Mouse (Mus musculus): ENCODE measurements around the gene Syn1. TPM values are rescaled to one million over a fixed set of nuclear protein-coding genes. Genes with fewer than 3 reads are reported as not detected.
A peak's percentile ranks its signal among the peaks of the same experiment; 100 is the strongest.

Syn1 gene
- polyA plus RNA-seq (2014; fragmentation: Nextera tagmentation; extraction: Ambion mirVana) = 0.48 and 0.60 TPM in 2 replicates

GRCm38 (mm10) chrX:20920844-20921364, at the start of gene Syn1:
TSS of gene Syn1 (minus strand) at chrX:20921004.
- 9% methylated on average over 39 of the region's 44 CpGs for WGBS
- Histone ChIP-seq H3K9ac (ENCODE audit: low read depth, low read length) (no peak within 1 kb of the TSS), H3K4me1 (replicated peaks; ENCODE audit: control insufficient read depth, insufficient read depth, low read length) (no peaks in the 10 kb centered on the region), H3K36me3 (ENCODE audit: control insufficient read depth, insufficient read depth, low read length) (no peaks in the 10 kb centered on the region), H3K27ac (ENCODE audit: low read depth, low read length) (no peak within 1 kb of the TSS), H3K4me2 (peak within 1 kb of the TSS; percentile 75), H3K27me3 (replicated peaks; ENCODE audit: control insufficient read depth, insufficient read depth, low read length) (peaks cover 27% of the 10 kb centered on the region), H3K4me3 (ENCODE audit: low read depth, low read length) (peak within 1 kb of the TSS; percentile 45), H3K9me3 (ENCODE audit: control insufficient read depth, low read length) (no peaks in the 10 kb centered on the region)
- ATAC-seq (replicated peaks; ENCODE audit: low FRiP score) (peak; percentile 71), DNase-seq (ENCODE audit: low spot score) (peak; percentile 58)

- no peaks in the 10 kb centered on the region for H3K36me3 ChIP-seq (ENCODE audit: control insufficient read depth, insufficient read depth, low read length)
- peak; percentile 94 for ATAC-seq (replicated peaks; ENCODE audit: low FRiP score)
- H3K4me1 ChIP-seq (replicated peaks; ENCODE audit: control insufficient read depth, insufficient read depth, low read length) = no peaks in the 10 kb centered on the region
- DNase-seq (ENCODE audit: low spot score) = peak; percentile 85
- 13% methylated on average over 57 of the region's 57 CpGs for WGBS
- no peaks in the 10 kb centered on the region for H3K27me3 ChIP-seq (replicated peaks; ENCODE audit: control insufficient read depth, insufficient read depth, low read length)
- peak within 1 kb of the TSS; percentile 66; the same call in 1 of the 2 replicates for H3K27ac ChIP-seq (ENCODE audit: low read depth, low read length)
- peak within 1 kb of the TSS; percentile 56 for H3K9ac ChIP-seq (ENCODE audit: low read depth, low read length)
- no peaks in the 10 kb centered on the region for H3K9me3 ChIP-seq (ENCODE audit: control insufficient read depth, low read length)
- peak within 1 kb of the TSS; percentile 47 for H3K4me3 ChIP-seq (ENCODE audit: low read depth, low read length)
- peak within 1 kb of the TSS; percentile 65 for H3K4me2 ChIP-seq
These were observed 40.9 kb upstream of the Syn1 start, which contains the start of gene Uxt for GRCm38 (mm10) chrX:20961477-20962378. TSS of gene Uxt (minus strand) at chrX:20962017.

- ATAC-seq (replicated peaks; ENCODE audit: low FRiP score) (peak; percentile 97), DNase-seq (ENCODE audit: low spot score) (peak; percentile 64)
- no peaks in the 10 kb centered on the region for H3K36me3 ChIP-seq (ENCODE audit: control insufficient read depth, insufficient read depth, low read length)
- H3K9ac ChIP-seq (ENCODE audit: low read depth, low read length) = peak within 1 kb of the TSS; percentile 67
- WGBS = 7% methylated on average over 26 of the region's 30 CpGs
- no peak within 1 kb of the TSS for H3K27ac ChIP-seq (ENCODE audit: low read depth, low read length)
- no peaks in the 10 kb centered on the region for H3K9me3 ChIP-seq (ENCODE audit: control insufficient read depth, low read length)
- H3K4me3 ChIP-seq (ENCODE audit: low read depth, low read length) = peak within 1 kb of the TSS; percentile 63
- H3K4me2 ChIP-seq = peak within 1 kb of the TSS; percentile 59
- H3K4me1 ChIP-seq (replicated peaks; ENCODE audit: control insufficient read depth, insufficient read depth, low read length) = no peaks in the 10 kb centered on the region
- H3K27me3 ChIP-seq (replicated peaks; ENCODE audit: control insufficient read depth, insufficient read depth, low read length) = no peaks in the 10 kb centered on the region
These were observed 29.5 kb upstream of the Syn1 start, which contains the start of gene Elk1 for GRCm38 (mm10) chrX:20950191-20950880. TSS of gene Elk1 (minus strand) at chrX:20950608.

GRCm38 (mm10) chrX:20946055-20946454, 25.3 kb upstream of the Syn1 start:
- WGBS = 21% methylated on average over 4 of the region's 4 CpGs
- H3K4me1 ChIP-seq (replicated peaks; ENCODE audit: control insufficient read depth, insufficient read depth, low read length) = no peaks in the 10 kb centered on the region
- no peaks in the 10 kb centered on the region for H3K27me3 ChIP-seq (replicated peaks; ENCODE audit: control insufficient read depth, insufficient read depth, low read length)
- H3K9me3 ChIP-seq (ENCODE audit: control insufficient read depth, low read length) = no peaks in the 10 kb centered on the region
- no peak overlapping the region for H3K27ac ChIP-seq (ENCODE audit: low read depth, low read length)
- H3K4me2 ChIP-seq = no peak overlapping the region
- no peak overlapping the region for H3K4me3 ChIP-seq (ENCODE audit: low read depth, low read length)
- no peak for ATAC-seq (replicated peaks; ENCODE audit: low FRiP score)
- H3K36me3 ChIP-seq (ENCODE audit: control insufficient read depth, insufficient read depth, low read length) = no peaks in the 10 kb centered on the region
- DNase-seq (ENCODE audit: low spot score) = no peak
- no peak overlapping the region for H3K9ac ChIP-seq (ENCODE audit: low read depth, low read length)

- Histone ChIP-seq H3K9ac (ENCODE audit: low read depth, low read length) (no peak overlapping the region), H3K4me3 (ENCODE audit: low read depth, low read length) (no peak overlapping the region), H3K4me1 (replicated peaks; ENCODE audit: control insufficient read depth, insufficient read depth, low read length) (no peaks in the 10 kb centered on the region), H3K27me3 (replicated peaks; ENCODE audit: control insufficient read depth, insufficient read depth, low read length) (no peaks in the 10 kb centered on the region), H3K4me2 (no peak overlapping the region), H3K36me3 (ENCODE audit: control insufficient read depth, insufficient read depth, low read length) (no peaks in the 10 kb centered on the region), H3K27ac (ENCODE audit: low read depth, low read length) (no peak overlapping the region), H3K9me3 (ENCODE audit: control insufficient read depth, low read length) (no peaks in the 10 kb centered on the region)
- WGBS = 57% methylated on average over 1 of the region's 1 CpGs
- ATAC-seq (replicated peaks; ENCODE audit: low FRiP score) = no peak
- DNase-seq (ENCODE audit: low spot score) = no peak
These were observed 11.2 kb upstream of the Syn1 start for GRCm38 (mm10) chrX:20931963-20932362.

- H3K27ac ChIP-seq (ENCODE audit: low read depth, low read length) = no peak within 1 kb of the TSS
- ATAC-seq (replicated peaks; ENCODE audit: low FRiP score) (no peak), DNase-seq (ENCODE audit: low spot score) (no peak)
- no peaks in the 10 kb centered on the region for H3K9me3 ChIP-seq (ENCODE audit: control insufficient read depth, low read length)
- 60% methylated on average over 1 of the region's 1 CpGs for WGBS
- H3K4me3 ChIP-seq (ENCODE audit: low read depth, low read length) = no peak within 1 kb of the TSS
- H3K4me2 ChIP-seq = no peak within 1 kb of the TSS
- no peaks in the 10 kb centered on the region for H3K27me3 ChIP-seq (replicated peaks; ENCODE audit: control insufficient read depth, insufficient read depth, low read length)
- no peaks in the 10 kb centered on the region for H3K36me3 ChIP-seq (ENCODE audit: control insufficient read depth, insufficient read depth, low read length)
- no peaks in the 10 kb centered on the region for H3K4me1 ChIP-seq (replicated peaks; ENCODE audit: control insufficient read depth, insufficient read depth, low read length)
- no peak within 1 kb of the TSS for H3K9ac ChIP-seq (ENCODE audit: low read depth, low read length)
These were observed 10.6 kb upstream of the Syn1 start, which contains the start of gene Cfp for GRCm38 (mm10) chrX:20931364-20931763. TSS of gene Cfp (minus strand) at chrX:20931555.

GRCm38 (mm10) chrX:20929859-20930258, 9.1 kb upstream of the Syn1 start:
- DNase-seq (ENCODE audit: low spot score) (no peak), ATAC-seq (replicated peaks; ENCODE audit: low FRiP score) (no peak)
- H3K27ac ChIP-seq (ENCODE audit: low read depth, low read length) = no peak overlapping the region
- no peak overlapping the region for H3K9ac ChIP-seq (ENCODE audit: low read depth, low read length)
- H3K36me3 ChIP-seq (ENCODE audit: control insufficient read depth, insufficient read depth, low read length) = no peaks in the 10 kb centered on the region
- no peak overlapping the region for H3K4me2 ChIP-seq
- H3K4me3 ChIP-seq (ENCODE audit: low read depth, low read length) = no peak overlapping the region
- H3K9me3 ChIP-seq (ENCODE audit: control insufficient read depth, low read length) = no peaks in the 10 kb centered on the region
- WGBS = 78% methylated on average over 1 of the region's 1 CpGs
- H3K27me3 ChIP-seq (replicated peaks; ENCODE audit: control insufficient read depth, insufficient read depth, low read length) = no peaks in the 10 kb centered on the region
- no peaks in the 10 kb centered on the region for H3K4me1 ChIP-seq (replicated peaks; ENCODE audit: control insufficient read depth, insufficient read depth, low read length)

- H3K9ac ChIP-seq (ENCODE audit: low read depth, low read length) = no peak overlapping the region
- DNase-seq (ENCODE audit: low spot score) (no peak), ATAC-seq (replicated peaks; ENCODE audit: low FRiP score) (no peak)
- no peaks in the 10 kb centered on the region for H3K36me3 ChIP-seq (ENCODE audit: control insufficient read depth, insufficient read depth, low read length)
- H3K9me3 ChIP-seq (ENCODE audit: control insufficient read depth, low read length) = no peaks in the 10 kb centered on the region
- H3K4me1 ChIP-seq (replicated peaks; ENCODE audit: control insufficient read depth, insufficient read depth, low read length) = no peaks in the 10 kb centered on the region
- H3K27me3 ChIP-seq (replicated peaks; ENCODE audit: control insufficient read depth, insufficient read depth, low read length) = peaks cover 14% of the 10 kb centered on the region
- H3K4me3 ChIP-seq (ENCODE audit: low read depth, low read length) = no peak overlapping the region
- no peak overlapping the region for H3K4me2 ChIP-seq
- H3K27ac ChIP-seq (ENCODE audit: low read depth, low read length) = no peak overlapping the region
These were observed 4.2 kb upstream of the Syn1 start for GRCm38 (mm10) chrX:20924976-20925375.

All from liver, embryonic 11.5 days (tissue).